Mouse (Mus musculus): ENCODE measurements around the gene Qrich2. TPM values are rescaled to one million over a fixed set of nuclear protein-coding genes. Genes with fewer than 3 reads are reported as not detected.
"Not testable (repeated sequence)": the region's sequence is repeated elsewhere in the genome, so short reads cannot be mapped to it uniquely, and the experiment has no call there.

The Qrich2 gene
- polyA plus RNA-seq, 1 experiment from 2014 or later, result not detected

GRCm38 (mm10) chr11:116417054-116417453 is 49.0 kb downstream of the Qrich2 start:
- 77% methylated on average over 5 of the region's 5 CpGs for WGBS (ENCODE audit: insufficient replicate concordance)

GRCm38 (mm10) chr11:116416196-116416943 is 49.7 kb downstream of the Qrich2 start:
- H3K4me1 ChIP-seq (replicated peaks), result peaks cover 29% of the 10 kb centered on the region

More at GRCm38 (mm10) chr11:116417054-116417453, 49.0 kb downstream of the Qrich2 start:
- peaks cover 22% of the 10 kb centered on the region for H3K4me1 ChIP-seq (replicated peaks)
- H3K9ac ChIP-seq, result no peak overlapping the region
- no peaks in the 10 kb centered on the region for H3K9me3 ChIP-seq (replicated peaks)
- no peak for DNase-seq
- no peak overlapping the region for H3K27ac ChIP-seq
- H3K36me3 ChIP-seq, result no peaks in the 10 kb centered on the region
- H3K4me2 ChIP-seq, result no peak overlapping the region
- H3K27me3 ChIP-seq, result peaks cover 27% of the 10 kb centered on the region
- ATAC-seq (ENCODE audit: low read depth), result no peak
- no peak overlapping the region for H3K4me3 ChIP-seq (replicated peaks)

GRCm38 (mm10) chr11:116413631-116414022 is 52.4 kb downstream of the Qrich2 start:
- H3K4me1 ChIP-seq (replicated peaks), result peaks cover 32% of the 10 kb centered on the region
- WGBS (ENCODE audit: insufficient replicate concordance), result 64% methylated on average over 4 of the region's 4 CpGs
- H3K4me3 ChIP-seq (replicated peaks), result peak overlapping the region; percentile 72; the same call in 1 of the 2 replicates
- H3K4me2 ChIP-seq, result peak overlapping the region; percentile 99
- H3K27ac ChIP-seq, result no peak overlapping the region
- DNase-seq (no peak), ATAC-seq (ENCODE audit: low read depth) (peak; percentile 5; the same call in 1 of the 2 replicates)
- H3K36me3 ChIP-seq, result no peaks in the 10 kb centered on the region
- H3K27me3 ChIP-seq, result peaks cover 41% of the 10 kb centered on the region
- no peaks in the 10 kb centered on the region for H3K9me3 ChIP-seq (replicated peaks)
- peak overlapping the region; percentile 79; the same call in 1 of the 2 replicates for H3K9ac ChIP-seq

More at GRCm38 (mm10) chr11:116416196-116416943, 49.7 kb downstream of the Qrich2 start:
- H3K4me3 ChIP-seq (replicated peaks), result no peak overlapping the region
- no peak overlapping the region for H3K4me2 ChIP-seq
- no peaks in the 10 kb centered on the region for H3K9me3 ChIP-seq (replicated peaks)
- no peaks in the 10 kb centered on the region for H3K36me3 ChIP-seq
- DNase-seq, result no peak
- no peak overlapping the region for H3K27ac ChIP-seq
- H3K9ac ChIP-seq, result no peak overlapping the region
- 63% methylated on average over 6 of the region's 6 CpGs for WGBS (ENCODE audit: insufficient replicate concordance)
- H3K27me3 ChIP-seq, result peaks cover 34% of the 10 kb centered on the region
- ATAC-seq (ENCODE audit: low read depth), result no peak

- no peak within 1 kb of the TSS for H3K27ac ChIP-seq
- 2% methylated on average over 74 of the region's 82 CpGs for WGBS (ENCODE audit: insufficient replicate concordance)
- H3K4me2 ChIP-seq, result peak within 1 kb of the TSS; percentile 99
These were observed 53.0 kb downstream of the Qrich2 start, which contains the start of gene Rnf157 for GRCm38 (mm10) chr11:116412904-116413630. Gene Rnf157 (minus strand): TSS chr11:116413032.

GRCm38 (mm10) chr11:116412028-116412827 is 53.8 kb downstream of the Qrich2 start:
- H3K27ac ChIP-seq, result no peak overlapping the region
- peak overlapping the region; percentile 79 for H3K9ac ChIP-seq
- DNase-seq (no peak), ATAC-seq (ENCODE audit: low read depth) (peak; percentile 55)
- peak overlapping the region; percentile 72 for H3K4me3 ChIP-seq (replicated peaks)
- peaks cover 25% of the 10 kb centered on the region for H3K4me1 ChIP-seq (replicated peaks)
- H3K36me3 ChIP-seq, result no peaks in the 10 kb centered on the region
- 2% methylated on average over 76 of the region's 76 CpGs for WGBS (ENCODE audit: insufficient replicate concordance)
- peaks cover 41% of the 10 kb centered on the region for H3K27me3 ChIP-seq
- H3K9me3 ChIP-seq (replicated peaks), result no peaks in the 10 kb centered on the region
- H3K4me2 ChIP-seq, result peak overlapping the region; percentile 99

More at GRCm38 (mm10) chr11:116412904-116413630, 53.0 kb downstream of the Qrich2 start, which contains the start of gene Rnf157:
- Histone ChIP-seq H3K4me1 (replicated peaks) (peaks cover 28% of the 10 kb centered on the region), H3K9me3 (replicated peaks) (no peaks in the 10 kb centered on the region), H3K36me3 (no peaks in the 10 kb centered on the region), H3K27me3 (peaks cover 41% of the 10 kb centered on the region), H3K9ac (peak within 1 kb of the TSS; percentile 79), H3K4me3 (replicated peaks) (peak within 1 kb of the TSS; percentile 72)
- peak; percentile 61 for DNase-seq
- ATAC-seq (ENCODE audit: low read depth), result peak; percentile 86

- H3K4me3 ChIP-seq (replicated peaks), result peak overlapping the region; percentile 72
- no peak for DNase-seq
- no peak overlapping the region for H3K9ac ChIP-seq
These were observed 54.5 kb downstream of the Qrich2 start for GRCm38 (mm10) chr11:116411582-116411981.

GRCm38 (mm10) chr11:116410415-116410814 is 55.6 kb downstream of the Qrich2 start:
- H3K9ac ChIP-seq; H3K4me3 ChIP-seq (replicated peaks); H3K4me2 ChIP-seq; ATAC-seq (ENCODE audit: low read depth); H3K36me3 ChIP-seq; H3K9me3 ChIP-seq (replicated peaks); H3K27ac ChIP-seq; DNase-seq: not testable (repeated sequence)
- Histone ChIP-seq H3K4me1 (replicated peaks) (peaks cover 29% of the 10 kb centered on the region), H3K27me3 (peaks cover 41% of the 10 kb centered on the region)
- 70% methylated on average over 4 of the region's 4 CpGs for WGBS (ENCODE audit: insufficient replicate concordance)

More at GRCm38 (mm10) chr11:116411582-116411981, 54.5 kb downstream of the Qrich2 start:
- Histone ChIP-seq H3K27ac (no peak overlapping the region), H3K4me2 (peak overlapping the region; percentile 99), H3K9me3 (replicated peaks) (no peaks in the 10 kb centered on the region), H3K27me3 (peaks cover 41% of the 10 kb centered on the region), H3K4me1 (replicated peaks) (peaks cover 25% of the 10 kb centered on the region), H3K36me3 (no peaks in the 10 kb centered on the region)
- WGBS (ENCODE audit: insufficient replicate concordance), result 36% methylated on average over 6 of the region's 6 CpGs
- ATAC-seq (ENCODE audit: low read depth), result no peak

GRCm38 (mm10) chr11:116409008-116409407 is 57.0 kb downstream of the Qrich2 start:
- no peak overlapping the region for H3K9ac ChIP-seq
- WGBS (ENCODE audit: insufficient replicate concordance), result 69% methylated on average over 3 of the region's 3 CpGs
- H3K36me3 ChIP-seq, result no peaks in the 10 kb centered on the region
- ATAC-seq (ENCODE audit: low read depth) (no peak), DNase-seq (no peak)
- no peak overlapping the region for H3K4me3 ChIP-seq (replicated peaks)
- H3K27ac ChIP-seq, result no peak overlapping the region
- peaks cover 31% of the 10 kb centered on the region for H3K27me3 ChIP-seq
- no peak overlapping the region for H3K4me2 ChIP-seq
- no peaks in the 10 kb centered on the region for H3K9me3 ChIP-seq (replicated peaks)
- peaks cover 29% of the 10 kb centered on the region for H3K4me1 ChIP-seq (replicated peaks)

- Histone ChIP-seq H3K9me3 (replicated peaks) (no peaks in the 10 kb centered on the region), H3K4me3 (replicated peaks) (no peak overlapping the region), H3K4me2 (no peak overlapping the region), H3K27ac (no peak overlapping the region), H3K36me3 (no peaks in the 10 kb centered on the region), H3K27me3 (peaks cover 6% of the 10 kb centered on the region), H3K4me1 (replicated peaks) (peaks cover 6% of the 10 kb centered on the region; the same call in 1 of the 2 replicates), H3K9ac (no peak overlapping the region)
- DNase-seq (no peak), ATAC-seq (ENCODE audit: low read depth) (no peak)
- 79% methylated on average over 16 of the region's 16 CpGs for WGBS (ENCODE audit: insufficient replicate concordance)
These were observed 59.8 kb downstream of the Qrich2 start for GRCm38 (mm10) chr11:116406231-116406728.

- no peak overlapping the region for H3K9ac ChIP-seq
- WGBS (ENCODE audit: insufficient replicate concordance), result 59% methylated on average over 4 of the region's 4 CpGs
- no peaks in the 10 kb centered on the region for H3K36me3 ChIP-seq
- H3K4me2 ChIP-seq, result no peak overlapping the region
- no peaks in the 10 kb centered on the region for H3K9me3 ChIP-seq (replicated peaks)
- peaks cover 8% of the 10 kb centered on the region; the same call in 1 of the 2 replicates for H3K4me1 ChIP-seq (replicated peaks)
- no peak overlapping the region for H3K4me3 ChIP-seq (replicated peaks)
- DNase-seq (no peak), ATAC-seq (ENCODE audit: low read depth) (no peak)
- no peaks in the 10 kb centered on the region for H3K27me3 ChIP-seq
- H3K27ac ChIP-seq, result no peak overlapping the region
These were observed 60.4 kb downstream of the Qrich2 start for GRCm38 (mm10) chr11:116405601-116406000.
